Mouse (Mus musculus): ENCODE measurements around the gene Syn3. TPM values are rescaled to one million over a fixed set of nuclear protein-coding genes. Genes with fewer than 3 reads are reported as not detected.

Syn3 gene
- total RNA-seq, 2 experiments from 2014 or later: 0.30 to 0.31 TPM

DNA sequence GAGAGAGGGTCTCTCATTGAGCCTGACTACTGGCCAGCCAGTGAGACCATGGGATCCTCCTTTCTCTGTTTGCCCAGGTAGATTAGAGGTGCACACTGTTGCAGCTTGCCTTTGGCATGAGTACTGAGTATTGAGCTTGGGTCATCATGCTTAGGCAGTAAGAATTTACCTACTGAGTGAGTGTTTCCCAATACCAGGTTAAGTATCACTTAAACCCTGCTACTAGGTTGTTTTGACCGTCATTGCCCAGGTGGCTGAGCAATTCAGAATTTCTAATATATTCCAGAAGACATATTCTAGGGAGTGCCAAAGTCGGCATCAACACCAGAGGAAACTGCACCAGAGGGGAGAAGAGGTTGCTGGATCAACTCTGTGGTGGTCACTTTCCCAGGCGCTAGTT, 273.2 kb downstream of the Syn3 start:
- DNase-seq (ENCODE audit: low spot score): no peak

DNA sequence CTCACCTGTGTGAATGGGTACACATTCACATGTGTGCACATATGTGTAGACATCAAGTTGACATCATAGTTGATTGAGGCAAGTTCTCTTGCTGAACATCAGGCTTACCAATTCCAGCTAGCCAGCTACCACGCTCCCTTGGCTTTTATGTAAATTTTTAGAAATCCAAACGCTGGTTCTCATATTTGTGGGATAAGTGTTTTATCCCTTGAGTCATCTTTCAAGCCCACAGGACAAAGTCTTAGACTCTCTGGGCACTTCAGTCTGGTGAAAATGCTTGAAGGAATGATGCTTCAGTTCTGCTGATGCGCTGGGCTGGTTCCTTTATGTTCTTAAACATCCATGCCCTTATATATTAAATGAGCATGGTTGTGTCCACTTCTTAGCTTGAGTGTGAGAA, 279.7 kb downstream of the Syn3 start:
- no peak for DNase-seq (ENCODE audit: low spot score)

DNA sequence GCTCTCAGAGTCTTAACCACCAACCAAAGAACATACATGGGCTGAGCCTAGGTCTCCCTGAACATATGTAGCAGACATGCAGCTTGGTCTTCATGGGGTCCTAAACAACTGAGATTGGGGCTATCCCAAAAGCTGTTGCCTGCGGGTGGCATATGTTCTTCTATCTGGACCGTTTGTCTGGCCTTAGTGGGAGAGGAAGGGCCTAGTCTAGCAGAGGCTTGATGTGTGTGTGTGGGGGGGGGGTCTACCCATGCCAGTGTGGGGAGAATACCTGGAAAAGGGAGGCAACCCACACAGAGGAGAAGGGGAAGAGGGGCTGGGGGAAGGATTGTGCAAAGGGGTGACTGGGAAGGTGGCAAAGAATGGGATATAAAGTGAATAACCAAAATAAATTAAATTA, 281.9 kb downstream of the Syn3 start:
- DNase-seq (ENCODE audit: low spot score): no peak

DNA sequence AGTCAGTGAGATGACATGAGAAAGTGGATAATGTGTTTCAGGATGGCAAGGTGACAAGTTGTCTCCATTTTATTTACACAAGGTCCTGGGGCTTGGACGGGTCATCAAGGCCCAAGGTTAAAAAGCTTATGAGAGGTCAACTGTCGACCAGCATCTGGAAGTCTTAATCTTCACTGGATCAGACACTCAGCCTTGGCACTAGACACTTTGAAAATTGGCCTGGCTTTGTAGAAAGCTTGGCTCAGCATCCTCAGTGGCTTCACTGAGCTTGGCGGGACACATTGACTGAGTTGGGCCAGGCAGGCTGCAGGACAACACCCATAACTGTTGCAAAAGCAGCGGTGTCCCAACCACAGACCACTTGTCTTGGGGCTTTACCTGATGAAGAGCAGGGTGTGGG, 286.6 kb downstream of the Syn3 start:
- DNase-seq (ENCODE audit: low spot score): peak; percentile 75

- peak; percentile 84 for DNase-seq (ENCODE audit: low spot score)
Measured at GRCm38 (mm10) chr10:86203915-86204314, 294.8 kb downstream of the Syn3 start.

DNA sequence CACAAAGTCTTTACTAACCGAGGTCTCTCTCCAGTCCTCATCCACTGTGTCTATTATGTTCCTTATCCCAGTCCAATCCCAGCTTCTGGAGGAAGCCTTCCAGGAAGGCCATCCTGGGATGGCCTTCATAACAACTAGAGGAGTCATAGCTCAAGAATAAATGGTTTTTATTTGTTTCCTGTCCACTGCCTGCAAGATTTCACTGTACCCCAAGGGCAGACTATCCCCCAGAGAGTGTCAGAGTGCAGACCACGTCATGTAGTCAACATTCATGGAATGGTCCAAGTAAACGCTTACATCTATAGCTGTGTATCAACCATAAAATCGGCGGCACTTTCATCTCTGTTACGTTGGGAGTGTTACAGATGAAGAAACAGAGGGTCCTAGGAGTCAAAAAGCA, 295.5 kb downstream of the Syn3 start:
- DNase-seq (ENCODE audit: low spot score): peak; percentile 7

GRCm38 (mm10) chr10:86201826-86202225, 296.9 kb downstream of the Syn3 start:
- no peak for DNase-seq (ENCODE audit: low spot score)

GRCm38 (mm10) chr10:86201006-86201405, 297.7 kb downstream of the Syn3 start:
- DNase-seq (ENCODE audit: low spot score): peak; percentile 12

DNA sequence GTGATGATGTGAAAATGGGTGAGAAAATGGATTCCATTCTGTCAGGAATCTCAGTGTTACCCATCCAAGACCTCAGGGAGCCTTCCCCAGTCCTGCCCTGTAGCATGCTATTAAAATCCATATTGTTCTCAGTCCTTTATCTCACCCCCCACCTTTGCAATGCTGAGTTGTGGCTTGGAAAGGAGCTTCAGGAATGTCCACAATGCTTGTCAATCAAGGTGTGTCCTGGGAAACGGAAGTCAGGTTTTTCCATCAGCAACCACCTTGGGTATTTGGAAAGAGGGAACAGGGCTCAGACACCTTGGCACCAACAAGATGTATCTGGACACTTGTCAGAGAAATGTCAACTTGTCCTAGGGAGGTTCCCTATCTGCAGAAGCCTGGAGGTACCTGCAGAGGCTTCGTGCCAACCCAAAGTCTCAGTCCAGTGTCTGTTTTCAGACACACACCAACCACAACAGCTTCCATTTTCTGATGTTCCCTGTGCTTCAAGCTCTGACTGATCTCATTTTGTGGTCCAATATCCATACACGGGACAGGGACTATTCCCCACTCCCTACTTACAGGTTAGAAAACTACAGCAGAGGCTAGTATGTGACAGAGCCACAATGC, 302.2 kb downstream of the Syn3 start:
- no peak for DNase-seq (ENCODE audit: low spot score)

DNA sequence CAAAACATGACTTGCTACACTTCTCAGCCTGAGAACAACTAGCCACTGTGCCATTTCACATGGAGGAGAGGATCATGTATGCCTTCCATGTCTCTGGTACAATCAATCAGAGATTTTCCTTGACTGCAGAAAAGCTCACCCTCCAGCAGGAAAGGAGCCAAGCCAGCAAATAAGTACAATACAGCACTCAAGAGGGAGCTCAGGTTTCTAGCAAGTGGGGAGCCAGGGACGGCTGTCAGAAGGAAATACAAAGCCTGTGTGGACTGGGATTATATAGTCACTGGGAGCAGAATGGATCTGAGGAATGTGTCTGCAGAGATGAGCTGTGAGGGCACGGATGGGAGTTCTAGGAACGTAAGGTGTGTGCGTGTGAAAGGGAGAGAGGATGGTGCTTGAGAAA, 304.0 kb downstream of the Syn3 start:
- no peak for DNase-seq (ENCODE audit: low spot score)

DNA sequence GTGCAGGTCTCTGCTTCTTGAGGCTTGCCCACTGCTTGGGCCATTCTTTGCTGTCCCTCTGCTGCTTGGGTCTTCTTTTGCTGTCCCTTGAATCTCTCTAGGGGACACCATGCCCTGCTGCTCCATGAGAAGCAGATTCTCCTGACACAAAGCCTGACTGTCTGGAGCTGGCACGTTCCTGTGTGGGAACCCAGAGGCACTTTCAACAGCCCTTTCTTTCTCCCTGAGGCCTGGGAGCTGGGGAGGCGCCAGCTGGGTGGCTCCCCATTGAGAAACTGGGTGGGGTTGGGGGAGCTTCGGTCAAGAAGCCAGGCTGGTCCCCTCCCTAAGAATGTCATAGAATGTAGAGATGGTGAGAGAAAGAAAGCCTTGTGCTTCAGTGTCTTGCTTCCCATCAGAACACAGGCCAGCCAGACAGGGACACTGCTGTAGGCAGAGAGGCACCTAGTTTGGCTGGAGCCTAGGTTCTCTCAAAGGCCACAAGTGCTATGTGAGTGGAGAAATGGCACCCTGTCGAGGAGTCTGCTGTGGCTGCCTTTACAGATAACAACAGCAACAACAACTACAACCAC, 304.7 kb downstream of the Syn3 start:
- no peak for DNase-seq (ENCODE audit: low spot score)

DNA sequence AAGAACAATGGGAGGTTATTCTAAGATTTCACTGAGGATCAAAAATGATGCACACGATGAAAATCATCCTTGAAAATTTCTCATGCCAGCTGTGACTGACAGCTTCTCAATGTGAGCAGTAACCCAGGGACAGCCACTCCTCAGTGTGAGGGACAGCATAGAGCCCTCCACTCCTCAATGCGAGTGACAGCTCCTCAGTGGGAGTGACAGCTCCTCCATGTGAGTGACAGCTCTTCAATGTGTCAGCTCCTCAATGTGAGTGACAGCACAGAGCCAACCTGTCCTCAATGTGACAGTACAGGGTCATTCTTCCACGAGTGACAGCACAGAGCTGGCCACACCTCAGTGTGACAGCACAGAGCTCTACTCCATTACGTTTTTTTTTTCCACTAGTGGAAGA, 310.1 kb downstream of the Syn3 start:
- DNase-seq (ENCODE audit: low spot score): no peak

GRCm38 (mm10) chr10:86187881-86188280, 310.8 kb downstream of the Syn3 start:
- no peak for DNase-seq (ENCODE audit: low spot score)

DNA sequence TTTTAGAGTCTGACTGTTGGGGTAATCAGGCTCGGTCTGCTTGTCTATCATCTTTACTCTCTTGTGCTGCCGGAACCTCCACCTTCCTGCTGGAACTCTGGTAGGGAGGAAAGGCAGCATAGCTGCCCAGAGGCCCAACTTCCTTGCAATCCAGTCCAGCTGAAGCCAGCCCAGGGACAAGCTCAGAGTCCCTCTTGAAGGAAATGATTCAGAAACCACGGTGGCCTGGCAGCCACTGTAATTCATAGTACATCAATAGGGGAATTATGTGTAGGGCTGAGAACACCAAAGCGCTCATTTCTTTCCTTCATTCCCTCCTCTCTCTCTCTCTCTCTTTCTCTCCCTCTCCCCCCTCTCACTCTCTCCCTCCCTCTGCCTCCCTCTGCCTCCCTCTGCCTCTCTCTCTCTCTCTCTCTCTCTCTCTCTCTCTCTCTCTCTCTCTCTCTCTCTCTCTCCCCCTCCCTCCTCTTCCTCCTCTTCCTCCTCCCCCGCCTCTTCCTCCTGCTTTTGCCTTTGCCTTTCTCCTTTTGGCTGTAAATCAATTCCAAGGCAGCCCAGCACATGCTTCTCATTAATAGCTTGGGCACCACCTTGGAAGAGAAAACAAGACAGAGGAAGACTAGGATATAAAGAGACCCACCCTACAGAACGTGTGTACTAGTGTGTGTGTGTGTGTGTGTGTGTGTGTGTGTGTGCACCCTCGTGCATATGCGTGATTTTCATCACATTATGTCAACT, 315.4 kb downstream of the Syn3 start:
- no peak for DNase-seq (ENCODE audit: low spot score)

DNA sequence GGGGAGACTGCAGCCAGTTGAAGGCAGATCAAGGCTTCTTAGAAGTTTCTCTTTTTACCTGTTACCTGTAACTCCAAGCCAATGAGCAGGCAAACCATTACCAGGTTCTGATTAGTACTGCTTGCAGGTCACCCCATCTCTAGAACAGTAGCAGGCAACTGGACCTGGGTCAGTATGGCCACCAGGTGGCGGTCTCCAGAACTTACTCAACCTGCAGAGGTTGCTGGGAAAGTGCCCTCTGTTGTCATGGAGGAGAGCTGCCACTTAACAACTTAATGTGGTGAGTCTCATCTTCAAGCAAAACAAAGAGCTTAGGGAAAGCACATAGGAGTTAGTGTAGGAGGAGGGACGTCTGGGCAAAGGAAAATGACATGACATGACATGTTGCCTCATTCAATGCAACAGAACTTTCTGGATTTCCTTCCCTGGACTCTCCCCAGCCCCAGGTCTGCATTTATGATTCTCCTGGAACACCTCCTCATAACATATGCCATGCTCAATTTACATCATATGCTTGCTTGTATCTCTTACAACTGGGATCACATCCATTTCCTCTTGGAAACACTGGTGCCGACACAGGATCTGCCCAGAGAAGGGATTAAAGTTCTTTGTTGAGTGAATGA, 316.4 kb downstream of the Syn3 start:
- peak; percentile 75 for DNase-seq (ENCODE audit: low spot score)

DNA sequence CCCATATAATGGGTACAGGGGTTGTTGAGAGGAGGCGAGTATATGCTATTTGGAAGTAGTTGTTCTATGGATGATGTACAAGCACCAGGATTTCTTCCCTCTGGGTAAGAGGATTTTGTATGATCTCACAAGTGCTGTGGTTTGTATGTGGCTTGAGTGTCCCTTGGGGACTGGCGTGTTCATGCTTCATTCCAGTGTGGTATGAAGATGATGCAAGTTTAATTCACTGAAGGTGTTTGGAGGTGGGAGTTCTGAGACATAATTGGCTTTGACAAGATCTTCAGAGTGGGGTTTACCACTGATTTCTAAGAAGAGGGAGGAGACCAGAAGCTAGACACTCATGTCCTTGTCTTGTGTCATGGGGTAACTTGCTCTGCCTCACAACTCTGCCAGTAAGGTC, 322.3 kb downstream of the Syn3 start:
- DNase-seq (ENCODE audit: low spot score): no peak

GRCm38 (mm10) chr10:86174017-86174416, 324.7 kb downstream of the Syn3 start:
- DNase-seq (ENCODE audit: low spot score): no peak

GRCm38 (mm10) chr10:86173284-86173683, 325.4 kb downstream of the Syn3 start:
- DNase-seq (ENCODE audit: low spot score): no peak

- no peak for DNase-seq (ENCODE audit: low spot score)
Measured at GRCm38 (mm10) chr10:86171246-86171645, 327.4 kb downstream of the Syn3 start.

DNA sequence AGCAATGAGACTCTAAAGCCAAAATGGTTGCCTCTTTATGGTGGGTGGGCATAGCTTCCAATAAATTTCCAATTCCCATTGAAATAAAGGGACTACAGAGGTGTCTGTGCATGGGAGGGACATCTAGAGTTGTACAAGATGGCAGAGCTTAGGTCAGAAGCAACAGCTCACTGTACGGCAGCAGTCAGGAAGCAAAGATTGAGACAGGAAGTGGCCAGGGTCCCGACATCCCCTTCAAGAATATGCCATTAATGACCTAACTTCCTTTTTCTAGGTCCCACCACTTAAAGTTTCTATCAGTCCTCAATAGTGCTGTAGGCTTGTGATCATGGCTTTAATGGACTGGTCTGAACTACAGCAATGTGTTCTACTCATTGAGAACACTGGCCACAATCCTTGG, 330.6 kb downstream of the Syn3 start:
- DNase-seq (ENCODE audit: low spot score): no peak

DNA sequence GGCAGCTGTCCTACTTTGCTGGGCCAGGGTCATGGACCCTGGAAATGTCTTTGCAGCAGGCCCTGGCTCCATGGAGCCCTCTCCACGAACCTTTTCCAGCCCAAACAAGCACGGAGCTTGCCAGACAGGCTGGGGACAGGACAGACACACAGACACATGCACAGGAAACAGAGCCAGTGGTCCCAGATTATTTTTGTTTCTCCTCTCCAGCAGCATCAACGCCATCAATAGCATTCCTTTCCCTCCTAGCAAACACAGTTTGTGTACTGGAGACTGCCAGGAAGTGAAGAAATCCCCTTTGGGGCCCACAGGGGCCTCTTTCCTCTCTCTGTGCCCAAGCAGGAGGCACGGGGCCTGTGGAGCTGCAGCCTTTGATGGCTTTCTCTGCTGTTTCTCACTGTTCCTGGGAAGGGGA, 331.8 kb downstream of the Syn3 start:
- peak; percentile 56 for DNase-seq (ENCODE audit: low spot score)

DNA sequence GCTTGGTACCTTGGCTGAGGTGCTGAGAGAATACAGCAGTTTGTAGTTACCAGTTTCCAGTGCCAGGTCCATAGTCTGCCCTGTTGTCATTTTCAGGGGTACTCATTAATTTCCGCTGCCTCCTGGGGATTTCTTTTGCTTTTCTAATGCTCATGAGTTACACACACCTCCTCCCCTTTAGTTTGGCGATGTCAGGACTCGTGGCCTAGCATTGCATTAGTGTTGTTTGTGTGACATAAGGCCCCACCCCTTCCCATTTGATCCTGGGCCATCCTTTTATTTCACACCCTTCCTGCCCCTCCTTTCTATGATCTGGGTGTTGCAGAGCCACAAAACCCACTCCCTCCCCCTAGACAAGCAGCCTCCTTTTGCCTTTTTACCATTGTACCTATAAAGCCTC, 334.6 kb downstream of the Syn3 start:
- no peak for DNase-seq (ENCODE audit: low spot score)
